Mouse (Mus musculus) kidney, embryonic 16.5 days (tissue): ENCODE measurements around the gene Lmf2. TPM values are rescaled to one million over a fixed set of nuclear protein-coding genes. Genes with fewer than 3 reads are reported as not detected.

ENCODE experiments used
- ATAC-seq: fragments of 200-750 bp; cut with Nextera tagmentation; 2 replicates; pipeline ENCODE4 v1.8.0; 2017; ENCODE audit warnings: moderate TSS enrichment; ENCODE audit not compliant: low FRiP score, low TSS enrichment
- H3K27ac ChIP-seq: fragments of 300-500 bp; sonication (generic); 2 replicates; pipeline ENCODE4 v1.5.1; 2014; ENCODE audit warnings: low read length
- H3K27me3 ChIP-seq: fragments of 300-500 bp; sonication (generic); 2 replicates; pipeline ENCODE4 v1.6.1; 2014; ENCODE audit warnings: low read length, control low read depth, mixed read lengths; ENCODE audit not compliant: insufficient read depth
- H3K36me3 ChIP-seq: fragments of 300-500 bp; sonication (generic); 2 replicates; pipeline ENCODE4 v1.6.1; 2014; ENCODE audit warnings: low read length, control low read depth, mixed read lengths; ENCODE audit not compliant: insufficient read depth
- H3K4me1 ChIP-seq: fragments of 300-500 bp; sonication (generic); 2 replicates; pipeline ENCODE4 v1.6.1; 2014; ENCODE audit warnings: low read length, control low read depth, mixed read lengths; ENCODE audit not compliant: insufficient read depth
- H3K4me2 ChIP-seq: fragments of 300-500 bp; sonication (generic); replicated peaks from 2 replicates; pipeline ENCODE4 v1.6.1; 2014; ENCODE audit warnings: low read depth, low read length
- H3K4me3 ChIP-seq: fragments of 300-500 bp; sonication (generic); 2 replicates; pipeline ENCODE4 v1.5.1; 2014; ENCODE audit warnings: mild to moderate bottlenecking, low read length
- H3K9ac ChIP-seq: fragments of 300-500 bp; sonication (generic); replicated peaks from 2 replicates; pipeline ENCODE4 v1.6.1; 2014; ENCODE audit warnings: low read length
- H3K9me3 ChIP-seq: fragments of 300-500 bp; sonication (generic); 2 replicates; pipeline ENCODE4 v1.6.1; 2016; ENCODE audit warnings: low read length, control low read depth
- WGBS: fragments of 180-500 bp; shearing (Covaris S2); extraction: QIAGEN DNeasy Blood & Tissue Kit; methylation state at CpG from one replicate; pipeline ENCODE4 v1.1.7; 2014; 5-methylcytosine and 5-hydroxymethylcytosine counted together
- polyA plus RNA-seq: library from polyadenylated mRNA; unstranded; fragments of >200 nt; fragmentation: Nextera tagmentation; extraction: Ambion mirVana; gene quantifications from 2 replicates; pipeline ENCODE4 v1.2.1, GENCODE M21; 2015

The Lmf2 gene
- polyA plus RNA-seq, 1 experiment from 2014 or later, result 68.3 TPM

GRCm38 (mm10) chr15:89352054-89352453 lies 3.4 kb downstream of the Lmf2 start:
- Histone ChIP-seq H3K9me3 (no peaks in the 10 kb centered on the region), H3K9ac (no peak overlapping the region), H3K4me1 (peaks cover 14% of the 10 kb centered on the region), H3K36me3 (peaks cover 29% of the 10 kb centered on the region), H3K4me2 (no peak overlapping the region), H3K27ac (no peak overlapping the region), H3K27me3 (no peaks in the 10 kb centered on the region), H3K4me3 (no peak overlapping the region)
- WGBS, result 94% methylated on average over 14 of the region's 14 CpGs
- ATAC-seq, result no peak

GRCm38 (mm10) chr15:89351302-89351701 lies 4.2 kb downstream of the Lmf2 start:
- H3K36me3 ChIP-seq, result peaks cover 29% of the 10 kb centered on the region
- H3K4me3 ChIP-seq, result no peak overlapping the region
- H3K9me3 ChIP-seq, result no peaks in the 10 kb centered on the region
- no peak for ATAC-seq
- 93% methylated on average over 15 of the region's 15 CpGs for WGBS
- no peak overlapping the region for H3K4me2 ChIP-seq
- H3K27me3 ChIP-seq, result no peaks in the 10 kb centered on the region
- peaks cover 11% of the 10 kb centered on the region for H3K4me1 ChIP-seq
- H3K9ac ChIP-seq, result no peak overlapping the region
- no peak overlapping the region for H3K27ac ChIP-seq

- Histone ChIP-seq H3K4me1 (peaks cover 11% of the 10 kb centered on the region), H3K4me3 (no peak overlapping the region), H3K27ac (no peak overlapping the region), H3K36me3 (peaks cover 29% of the 10 kb centered on the region), H3K27me3 (no peaks in the 10 kb centered on the region), H3K9ac (no peak overlapping the region), H3K4me2 (no peak overlapping the region), H3K9me3 (no peaks in the 10 kb centered on the region)
- ATAC-seq, result no peak
- WGBS, result 80% methylated on average over 5 of the region's 5 CpGs
Measured at GRCm38 (mm10) chr15:89350447-89350846, 5.0 kb downstream of the Lmf2 start.

- Histone ChIP-seq H3K4me2 (no peak overlapping the region), H3K36me3 (no peaks in the 10 kb centered on the region), H3K4me3 (no peak overlapping the region), H3K27ac (no peak overlapping the region), H3K27me3 (no peaks in the 10 kb centered on the region), H3K9me3 (no peaks in the 10 kb centered on the region), H3K4me1 (no peaks in the 10 kb centered on the region), H3K9ac (no peak overlapping the region)
- 86% methylated on average over 3 of the region's 3 CpGs for WGBS
- no peak for ATAC-seq
Measured at GRCm38 (mm10) chr15:89343325-89343724, 12.1 kb downstream of the Lmf2 start.

- Histone ChIP-seq H3K4me2 (no peak overlapping the region), H3K9ac (no peak overlapping the region), H3K27me3 (no peaks in the 10 kb centered on the region), H3K36me3 (no peaks in the 10 kb centered on the region), H3K4me3 (no peak overlapping the region), H3K9me3 (no peaks in the 10 kb centered on the region), H3K4me1 (no peaks in the 10 kb centered on the region), H3K27ac (no peak overlapping the region)
- no peak for ATAC-seq
- 22% methylated on average over 1 of the region's 1 CpGs for WGBS
Measured at GRCm38 (mm10) chr15:89341678-89342077, 13.8 kb downstream of the Lmf2 start.

GRCm38 (mm10) chr15:89340136-89340535 lies 15.3 kb downstream of the Lmf2 start:
- H3K4me3 ChIP-seq, result no peak overlapping the region
- no peaks in the 10 kb centered on the region for H3K27me3 ChIP-seq
- no peak for ATAC-seq
- no peak overlapping the region for H3K9ac ChIP-seq
- no peaks in the 10 kb centered on the region for H3K9me3 ChIP-seq
- no peaks in the 10 kb centered on the region for H3K36me3 ChIP-seq
- no peak overlapping the region for H3K4me2 ChIP-seq
- no peaks in the 10 kb centered on the region for H3K4me1 ChIP-seq
- WGBS, result 85% methylated on average over 3 of the region's 3 CpGs
- no peak overlapping the region for H3K27ac ChIP-seq

GRCm38 (mm10) chr15:89339696-89340095 lies 15.8 kb downstream of the Lmf2 start:
- no peaks in the 10 kb centered on the region for H3K9me3 ChIP-seq
- H3K4me1 ChIP-seq, result no peaks in the 10 kb centered on the region
- no peak overlapping the region for H3K4me2 ChIP-seq
- no peak overlapping the region for H3K4me3 ChIP-seq
- H3K27me3 ChIP-seq, result no peaks in the 10 kb centered on the region
- H3K36me3 ChIP-seq, result no peaks in the 10 kb centered on the region
- no peak overlapping the region for H3K27ac ChIP-seq
- 83% methylated on average over 2 of the region's 2 CpGs for WGBS
- H3K9ac ChIP-seq, result no peak overlapping the region
- ATAC-seq, result no peak

GRCm38 (mm10) chr15:89336422-89336821 lies 19.0 kb downstream of the Lmf2 start:
- 81% methylated on average over 14 of the region's 14 CpGs for WGBS
- no peaks in the 10 kb centered on the region for H3K36me3 ChIP-seq
- ATAC-seq, result no peak

GRCm38 (mm10) chr15:89334774-89335537 lies 20.5 kb downstream of the Lmf2 start:
- 80% methylated on average over 17 of the region's 17 CpGs for WGBS
- Histone ChIP-seq H3K27ac (no peak overlapping the region), H3K27me3 (no peaks in the 10 kb centered on the region), H3K9me3 (no peaks in the 10 kb centered on the region), H3K9ac (no peak overlapping the region), H3K4me3 (no peak overlapping the region), H3K4me1 (no peaks in the 10 kb centered on the region), H3K36me3 (no peaks in the 10 kb centered on the region), H3K4me2 (no peak overlapping the region)
- no peak for ATAC-seq

More at GRCm38 (mm10) chr15:89336422-89336821, 19.0 kb downstream of the Lmf2 start:
- Histone ChIP-seq H3K4me1 (no peaks in the 10 kb centered on the region), H3K4me3 (no peak overlapping the region), H3K27me3 (no peaks in the 10 kb centered on the region), H3K9me3 (no peaks in the 10 kb centered on the region), H3K4me2 (no peak overlapping the region), H3K27ac (no peak overlapping the region), H3K9ac (no peak overlapping the region)

GRCm38 (mm10) chr15:89334271-89334670 lies 21.2 kb downstream of the Lmf2 start, which contains the start of gene Miox:
Miox (plus strand) TSS chr15:89334398.
- Histone ChIP-seq H3K9ac (no peak within 1 kb of the TSS), H3K27ac (no peak within 1 kb of the TSS), H3K9me3 (no peaks in the 10 kb centered on the region), H3K27me3 (no peaks in the 10 kb centered on the region), H3K4me2 (no peak within 1 kb of the TSS), H3K4me1 (no peaks in the 10 kb centered on the region), H3K4me3 (no peak within 1 kb of the TSS), H3K36me3 (no peaks in the 10 kb centered on the region)
- 83% methylated on average over 7 of the region's 7 CpGs for WGBS
- ATAC-seq, result no peak
